Mouse (Mus musculus) cerebellum, adult 9-10 months (tissue): Measurements from ENCODE around the gene Lgsn.
A peak's percentile ranks its signal among the peaks of the same experiment; 100 is the strongest.

Experiments
- DNase-seq: peaks from one replicate; pipeline ENCODE4 v3.0.0; 2022

The Lgsn gene

GRCm38 (mm10) chr1:31220599-31221250, 44.5 kb downstream of the Lgsn start:
- DNase-seq = no peak

- no peak for DNase-seq
Observed at GRCm38 (mm10) chr1:31222564-31222963, 46.4 kb downstream of the Lgsn start, which contains the start of the genes 4931428L18Rik and Pih1d3. Gene 4931428L18Rik, minus strand, starts transcription at chr1:31222684. Gene Pih1d3, plus strand, starts transcription at chr1:31222838.

GRCm38 (mm10) chr1:31233319-31234036, 57.3 kb downstream of the Lgsn start:
- peak; percentile 7 for DNase-seq
